Mouse (Mus musculus): Measurements from ENCODE around the gene Atg9a. TPM values are rescaled to one million over a fixed set of nuclear protein-coding genes. Genes with fewer than 3 reads are reported as not detected.

The Atg9a gene
- polyA plus RNA-seq, 1 experiment, result 529 TPM

GRCm38 (mm10) chr1:75222926-75223325 is 30.9 kb upstream of the Atg9a start:
- peaks cover 16% of the 10 kb centered on the region for H3K4me1 ChIP-seq (ENCODE audit: control insufficient read depth, insufficient read depth, low read length)
- no peak overlapping the region for H3K4me3 ChIP-seq (ENCODE audit: control insufficient read depth, low read depth, low read length)
- H3K36me3 ChIP-seq (ENCODE audit: control insufficient read depth, insufficient read depth, low read length), result no peaks in the 10 kb centered on the region
- H3K27me3 ChIP-seq (ENCODE audit: control insufficient read depth, insufficient read depth, low read length), result peaks cover 4% of the 10 kb centered on the region
- TF ChIP-seq POLR2A (IDR thresholded peaks at IDR 0.05; ENCODE audit: control insufficient read depth, low read depth, low read length), result no peak
- TF ChIP-seq CTCF (IDR thresholded peaks at IDR 0.05; ENCODE audit: control insufficient read depth, insufficient read depth, insufficient replicate concordance, low read depth, low read length), result no peak
- H3K27ac ChIP-seq (ENCODE audit: control insufficient read depth, insufficient read depth, low read depth, low read length), result no peak overlapping the region

- peaks cover 4% of the 10 kb centered on the region for H3K27me3 ChIP-seq (ENCODE audit: control insufficient read depth, insufficient read depth, low read length)
These were observed 29.5 kb upstream of the Atg9a start for GRCm38 (mm10) chr1:75221538-75221937.

DNA sequence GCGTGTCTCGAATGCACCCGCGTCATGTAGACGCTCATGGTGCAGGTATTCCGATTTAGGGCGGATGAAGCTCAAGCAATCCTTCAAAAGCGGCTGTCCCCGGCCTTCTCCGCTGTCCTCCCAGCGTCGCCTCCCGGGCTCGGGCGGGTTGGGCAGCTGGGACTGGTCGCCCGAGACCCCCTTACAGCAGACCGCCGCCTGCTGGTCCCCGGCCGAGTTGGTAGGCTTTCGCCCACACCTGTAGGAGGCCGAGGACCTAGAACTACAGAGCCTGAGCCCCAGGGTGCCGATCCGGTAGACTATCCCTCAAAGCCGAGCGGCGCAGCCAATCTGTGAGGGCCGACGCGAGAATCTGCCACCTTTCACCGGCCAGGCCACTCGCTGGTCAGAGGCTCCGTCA is 27.5 kb upstream of the Atg9a start, which contains the start of gene Tuba4a:
TSS of gene Tuba4a (minus strand) at position 335 of the 400 bp plus-strand sequence.
- peaks cover 18% of the 10 kb centered on the region for H3K4me1 ChIP-seq (ENCODE audit: control insufficient read depth, insufficient read depth, low read length)
- no peaks in the 10 kb centered on the region for H3K36me3 ChIP-seq (ENCODE audit: control insufficient read depth, insufficient read depth, low read length)
- peak within 1 kb of the TSS; percentile 82 for H3K4me3 ChIP-seq (ENCODE audit: control insufficient read depth, low read depth, low read length)
- peaks cover 4% of the 10 kb centered on the region for H3K27me3 ChIP-seq (ENCODE audit: control insufficient read depth, insufficient read depth, low read length)
- no peak within 1 kb of the TSS for H3K27ac ChIP-seq (ENCODE audit: control insufficient read depth, insufficient read depth, low read depth, low read length)
- TF ChIP-seq CTCF (IDR thresholded peaks at IDR 0.05; ENCODE audit: control insufficient read depth, insufficient read depth, insufficient replicate concordance, low read depth, low read length) (no peak), POLR2A (IDR thresholded peaks at IDR 0.05; ENCODE audit: control insufficient read depth, low read depth, low read length) (no peak)

More at GRCm38 (mm10) chr1:75221538-75221937, 29.5 kb upstream of the Atg9a start:
- TF ChIP-seq POLR2A (IDR thresholded peaks at IDR 0.05; ENCODE audit: control insufficient read depth, low read depth, low read length) (no peak), CTCF (IDR thresholded peaks at IDR 0.05; ENCODE audit: control insufficient read depth, insufficient read depth, insufficient replicate concordance, low read depth, low read length) (no peak)
- Histone ChIP-seq H3K36me3 (ENCODE audit: control insufficient read depth, insufficient read depth, low read length) (no peaks in the 10 kb centered on the region), H3K4me1 (ENCODE audit: control insufficient read depth, insufficient read depth, low read length) (peaks cover 18% of the 10 kb centered on the region), H3K4me3 (ENCODE audit: control insufficient read depth, low read depth, low read length) (no peak overlapping the region), H3K27ac (ENCODE audit: control insufficient read depth, insufficient read depth, low read depth, low read length) (no peak overlapping the region)

DNA sequence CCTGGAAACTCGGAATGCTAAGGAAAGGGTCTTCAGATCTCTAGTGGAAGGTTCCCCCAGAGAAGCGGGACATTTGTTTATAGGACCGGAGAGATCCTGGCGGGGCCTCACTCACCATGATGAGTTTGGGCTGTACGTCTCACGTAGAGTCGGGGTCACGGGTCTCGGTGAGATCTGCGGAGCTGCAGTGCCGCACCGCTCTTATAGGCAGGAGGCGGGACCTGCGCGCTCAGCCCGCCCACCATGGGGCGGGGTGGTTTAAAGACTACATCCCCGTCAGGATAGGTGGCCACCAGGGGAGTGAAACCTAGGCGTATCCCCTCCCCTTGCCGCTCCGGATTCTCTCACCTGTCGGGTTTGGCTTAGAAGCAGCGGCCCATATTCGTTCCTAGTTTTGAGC is 27.1 kb upstream of the Atg9a start:
- Histone ChIP-seq H3K36me3 (ENCODE audit: control insufficient read depth, insufficient read depth, low read length) (no peaks in the 10 kb centered on the region), H3K27me3 (ENCODE audit: control insufficient read depth, insufficient read depth, low read length) (peaks cover 4% of the 10 kb centered on the region), H3K27ac (ENCODE audit: control insufficient read depth, insufficient read depth, low read depth, low read length) (no peak overlapping the region), H3K4me1 (ENCODE audit: control insufficient read depth, insufficient read depth, low read length) (peaks cover 18% of the 10 kb centered on the region), H3K4me3 (ENCODE audit: control insufficient read depth, low read depth, low read length) (peak overlapping the region; percentile 82)
- TF ChIP-seq CTCF (IDR thresholded peaks at IDR 0.05; ENCODE audit: control insufficient read depth, insufficient read depth, insufficient replicate concordance, low read depth, low read length) (no peak), POLR2A (IDR thresholded peaks at IDR 0.05; ENCODE audit: control insufficient read depth, low read depth, low read length) (peak; percentile 63; the same call in 1 of the 2 replicates)

DNA sequence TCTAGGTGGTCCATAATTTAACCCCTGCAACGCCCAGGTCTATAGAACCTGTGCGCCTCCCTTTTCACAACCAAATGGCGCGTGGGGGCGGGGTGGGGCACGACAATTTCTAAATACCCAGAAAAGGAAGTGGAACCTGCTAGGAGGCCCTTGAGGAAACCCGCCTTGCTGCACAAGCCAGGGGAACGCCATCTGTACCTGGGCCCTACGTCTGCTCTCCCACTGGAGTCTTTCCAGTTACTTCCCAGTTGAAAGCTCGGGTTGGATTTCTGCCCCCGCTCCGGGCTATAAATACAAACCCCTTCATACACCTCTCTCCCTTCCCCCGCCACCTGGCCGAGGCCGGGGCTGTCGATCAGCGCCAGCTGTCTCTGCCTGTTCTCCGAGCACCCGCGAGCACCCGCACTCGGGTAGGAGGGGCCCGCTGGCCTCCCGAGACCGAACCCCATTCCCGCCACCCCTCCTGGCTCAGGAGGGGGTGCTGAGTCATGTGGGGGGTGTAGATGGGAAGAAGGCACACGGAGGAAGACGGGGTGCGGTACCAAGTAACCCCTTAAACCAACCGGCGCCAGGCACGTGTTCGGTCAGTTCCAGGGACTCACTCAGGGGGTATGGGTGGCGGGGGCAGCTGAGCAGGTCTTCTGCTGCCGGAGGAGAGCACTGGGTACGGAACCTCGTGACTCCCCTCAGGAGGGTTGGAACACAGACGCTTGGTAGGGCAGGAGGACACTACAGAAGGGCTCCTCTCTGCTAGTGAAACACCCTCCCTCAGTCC is 26.4 kb upstream of the Atg9a start:
- Histone ChIP-seq H3K27me3 (ENCODE audit: control insufficient read depth, insufficient read depth, low read length) (peaks cover 4% of the 10 kb centered on the region), H3K27ac (ENCODE audit: control insufficient read depth, insufficient read depth, low read depth, low read length) (no peak overlapping the region)

DNA sequence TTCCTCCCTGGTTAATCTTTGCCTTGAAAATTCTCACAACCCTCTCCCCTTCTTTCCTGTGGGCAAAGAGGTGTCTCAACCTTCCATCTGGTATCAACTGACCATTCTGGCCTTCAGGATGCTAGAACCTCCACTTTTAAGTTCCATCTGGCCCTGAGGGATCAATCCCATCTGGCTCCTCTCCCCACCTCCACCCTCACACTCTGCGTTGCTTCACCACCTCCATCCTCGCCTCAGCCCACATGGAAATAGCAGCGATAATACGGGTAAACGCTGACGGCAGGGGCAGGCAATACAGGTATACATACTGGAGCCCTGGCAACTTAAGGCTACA is 25.9 kb upstream of the Atg9a start:
- no peak overlapping the region for H3K27ac ChIP-seq (ENCODE audit: control insufficient read depth, insufficient read depth, low read depth, low read length)
- H3K36me3 ChIP-seq (ENCODE audit: control insufficient read depth, insufficient read depth, low read length), result no peaks in the 10 kb centered on the region
- peaks cover 18% of the 10 kb centered on the region for H3K4me1 ChIP-seq (ENCODE audit: control insufficient read depth, insufficient read depth, low read length)
- H3K4me3 ChIP-seq (ENCODE audit: control insufficient read depth, low read depth, low read length), result peak overlapping the region; percentile 82
- TF ChIP-seq POLR2A (IDR thresholded peaks at IDR 0.05; ENCODE audit: control insufficient read depth, low read depth, low read length) (no peak), CTCF (IDR thresholded peaks at IDR 0.05; ENCODE audit: control insufficient read depth, insufficient read depth, insufficient replicate concordance, low read depth, low read length) (no peak)
- H3K27me3 ChIP-seq (ENCODE audit: control insufficient read depth, insufficient read depth, low read length), result peaks cover 4% of the 10 kb centered on the region

More for the DNA sequence above, 26.4 kb upstream of the Atg9a start:
- Histone ChIP-seq H3K4me3 (ENCODE audit: control insufficient read depth, low read depth, low read length) (peak overlapping the region; percentile 82), H3K36me3 (ENCODE audit: control insufficient read depth, insufficient read depth, low read length) (no peaks in the 10 kb centered on the region), H3K4me1 (ENCODE audit: control insufficient read depth, insufficient read depth, low read length) (peaks cover 18% of the 10 kb centered on the region)
- TF ChIP-seq POLR2A (IDR thresholded peaks at IDR 0.05; ENCODE audit: control insufficient read depth, low read depth, low read length), result no peak
- TF ChIP-seq CTCF (IDR thresholded peaks at IDR 0.05; ENCODE audit: control insufficient read depth, insufficient read depth, insufficient replicate concordance, low read depth, low read length), result no peak

DNA sequence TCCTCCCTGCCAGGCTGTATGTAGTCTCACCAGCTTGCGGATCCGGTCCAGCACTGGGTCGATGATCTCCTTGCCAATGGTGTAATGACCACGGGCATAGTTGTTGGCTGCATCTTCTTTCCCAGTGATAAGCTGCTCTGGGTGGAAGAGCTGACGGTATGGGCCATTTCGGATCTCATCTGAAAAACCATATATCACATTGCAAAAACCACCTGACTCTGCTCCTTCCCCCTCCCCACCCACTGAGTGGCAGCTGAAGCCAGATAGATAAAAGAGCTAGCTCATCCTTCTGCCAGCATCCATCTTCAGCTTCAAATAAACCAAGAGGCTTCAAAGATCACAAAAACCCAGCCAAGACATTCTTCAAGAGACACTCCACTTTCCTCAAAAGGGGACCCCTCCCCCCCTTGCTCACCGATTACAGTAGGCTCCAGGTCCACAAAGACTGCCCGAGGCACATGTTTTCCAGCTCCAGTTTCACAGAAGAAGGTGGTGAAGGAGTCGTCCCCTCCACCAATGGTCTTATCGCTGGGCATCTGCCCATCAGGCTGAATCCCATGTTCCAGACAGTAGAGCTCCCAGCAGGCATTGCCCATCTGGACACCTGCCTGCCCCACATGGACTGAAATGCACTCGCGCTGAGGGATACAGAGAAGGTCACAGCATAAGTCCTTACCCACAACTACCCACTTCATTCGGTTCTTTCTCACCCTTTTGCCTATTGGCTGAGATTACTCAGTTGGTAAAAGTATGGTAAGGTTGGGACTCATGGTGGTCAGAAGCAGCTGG is 25.0 kb upstream of the Atg9a start:
- peaks cover 4% of the 10 kb centered on the region for H3K27me3 ChIP-seq (ENCODE audit: control insufficient read depth, insufficient read depth, low read length)
- no peak for TF ChIP-seq CTCF (IDR thresholded peaks at IDR 0.05; ENCODE audit: control insufficient read depth, insufficient read depth, insufficient replicate concordance, low read depth, low read length)
- no peak for TF ChIP-seq POLR2A (IDR thresholded peaks at IDR 0.05; ENCODE audit: control insufficient read depth, low read depth, low read length)
- peaks cover 19% of the 10 kb centered on the region for H3K4me1 ChIP-seq (ENCODE audit: control insufficient read depth, insufficient read depth, low read length)
- peak overlapping the region; percentile 82 for H3K4me3 ChIP-seq (ENCODE audit: control insufficient read depth, low read depth, low read length)
- H3K36me3 ChIP-seq (ENCODE audit: control insufficient read depth, insufficient read depth, low read length), result no peaks in the 10 kb centered on the region; the same call in 1 of the 2 replicates
- H3K27ac ChIP-seq (ENCODE audit: control insufficient read depth, insufficient read depth, low read depth, low read length), result no peak overlapping the region
